Mouse (Mus musculus) heart, postnatal 4 days (tissue): ENCODE measurements at regions not wholly inside any gene's neighbourhood (a gene's known extent, or its start where the extent isn't known, plus 50 kb on each side); places are given as distances from the start of the nearest gene placed in this dataset.

Experiments
- DNase-seq: peaks from one replicate; pipeline ENCODE4 v3.0.0; 2021

DNA sequence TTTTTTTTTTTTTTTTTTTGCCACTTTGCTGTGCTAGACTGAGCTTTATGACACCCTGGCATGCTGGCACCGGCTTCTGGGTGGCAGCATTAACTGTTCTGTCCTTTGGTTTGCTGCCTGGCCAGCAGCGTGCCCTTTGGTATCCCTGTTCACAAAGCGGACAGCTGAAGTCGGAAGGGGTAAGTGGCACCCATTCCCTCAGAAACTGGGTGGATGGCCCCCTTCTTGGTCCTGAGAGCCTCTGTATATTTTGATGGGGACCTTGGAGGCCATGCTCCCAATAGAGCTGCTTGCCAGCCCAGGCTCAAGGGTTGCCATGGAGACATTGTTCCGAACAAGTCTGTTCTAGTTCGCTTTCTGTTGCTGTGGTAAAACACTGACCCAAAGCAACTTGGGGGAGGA, 143.9 kb upstream of the Tle3 start:
- DNase-seq = no peak

DNA sequence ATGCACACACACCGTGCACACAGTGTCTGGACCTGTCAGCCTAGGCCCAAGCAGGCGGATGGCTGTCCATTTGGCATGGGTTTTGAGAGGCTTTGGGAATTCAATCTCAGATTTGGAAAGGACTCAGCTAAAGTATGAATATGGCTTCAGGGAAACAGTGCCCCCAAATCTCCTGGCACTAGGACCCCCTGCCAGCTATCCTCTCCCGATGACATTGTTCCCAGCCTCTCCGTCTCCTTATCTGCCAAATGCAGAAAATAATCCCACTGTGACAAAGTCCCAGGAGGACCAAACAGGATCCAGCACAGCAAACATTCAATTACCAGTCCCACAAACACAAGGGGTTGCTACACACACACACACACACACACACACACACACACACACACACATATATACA, 141.9 kb upstream of the Tle3 start:
- no peak for DNase-seq

DNA sequence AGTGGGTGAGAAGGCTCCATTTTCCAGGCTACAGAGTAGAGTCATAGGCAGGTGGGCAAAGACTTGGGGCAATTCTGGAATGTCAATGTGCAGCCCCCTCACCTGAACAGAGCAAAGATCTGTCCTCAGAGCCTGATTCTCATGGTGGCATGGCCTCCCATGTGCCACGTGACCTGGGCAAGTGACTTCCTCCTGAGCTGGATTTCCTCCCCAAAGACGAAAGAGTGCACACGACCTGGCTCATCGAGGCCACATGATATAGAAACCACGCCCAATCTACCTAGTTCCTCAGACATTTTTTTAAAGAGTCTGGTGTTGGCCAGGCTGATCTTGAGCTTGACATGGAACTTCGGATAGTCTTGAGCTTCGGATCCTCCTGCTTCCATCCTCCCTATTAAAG, 139.5 kb upstream of the Tle3 start:
- no peak for DNase-seq

DNA sequence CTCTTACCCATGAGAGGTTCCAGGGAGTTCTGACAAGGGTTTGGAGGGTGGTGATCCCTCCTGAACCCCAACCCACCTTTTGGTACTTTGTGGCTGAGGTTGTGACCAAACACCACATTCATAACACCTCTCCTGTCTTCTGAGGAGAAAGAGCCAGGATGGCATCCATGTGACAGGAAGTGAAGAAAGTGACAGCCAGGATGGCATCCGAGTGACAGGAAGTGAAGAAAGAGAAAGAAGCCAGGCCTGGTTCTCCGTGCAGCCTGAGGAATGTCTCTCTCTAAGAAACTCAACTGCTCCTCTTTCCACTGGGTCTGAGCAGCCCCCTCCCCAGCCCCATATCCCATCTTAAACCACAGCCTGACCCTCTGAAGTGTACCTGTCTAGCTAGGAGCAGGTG, 138.9 kb upstream of the Tle3 start:
- DNase-seq = no peak

DNA sequence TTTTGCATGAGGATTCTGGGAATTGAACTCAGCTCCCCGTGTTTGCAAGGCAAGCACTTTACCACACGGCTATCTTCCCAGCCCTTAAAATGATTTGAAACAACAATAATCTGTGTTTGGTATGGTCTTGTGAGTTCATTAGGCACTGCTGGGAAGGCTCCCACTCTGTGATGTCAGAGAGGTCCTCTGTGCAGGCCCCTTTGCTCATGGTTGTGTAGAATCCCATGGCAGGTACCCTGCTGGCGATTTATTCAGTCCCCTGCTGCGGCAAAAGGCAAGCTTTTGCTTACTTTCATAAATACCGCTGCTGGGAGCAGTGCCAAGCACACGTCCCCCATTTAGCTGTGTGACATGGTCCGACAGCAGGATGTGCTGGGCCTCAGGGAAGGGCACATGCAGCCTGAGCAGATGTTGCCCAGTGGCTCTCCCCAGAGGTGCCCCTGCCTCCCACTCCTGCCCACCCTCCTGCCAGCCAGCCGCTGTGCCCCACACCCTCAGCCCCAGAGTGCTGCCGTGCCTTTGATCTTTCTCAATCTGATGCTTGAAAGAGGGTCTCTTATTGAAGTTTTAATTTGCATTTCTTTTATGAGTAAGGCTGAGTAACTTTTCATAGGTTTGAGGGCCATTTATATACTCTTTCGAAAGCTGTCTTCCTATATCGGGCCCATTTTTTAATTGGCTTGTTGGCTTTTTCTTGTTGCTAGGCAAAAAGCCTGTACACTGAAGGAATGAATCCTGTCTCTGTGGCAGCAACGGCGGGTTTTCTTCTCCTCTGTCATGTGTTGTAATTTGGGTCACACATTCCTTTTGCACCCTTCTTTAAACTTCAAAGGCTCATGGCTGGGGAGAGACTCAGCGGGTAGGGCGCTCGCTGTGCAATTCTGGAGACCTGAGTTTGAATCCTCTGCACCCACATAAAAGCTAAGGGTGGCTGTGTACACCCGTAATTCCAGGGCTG, 136.2 kb upstream of the Tle3 start:
- DNase-seq = no peak

DNA sequence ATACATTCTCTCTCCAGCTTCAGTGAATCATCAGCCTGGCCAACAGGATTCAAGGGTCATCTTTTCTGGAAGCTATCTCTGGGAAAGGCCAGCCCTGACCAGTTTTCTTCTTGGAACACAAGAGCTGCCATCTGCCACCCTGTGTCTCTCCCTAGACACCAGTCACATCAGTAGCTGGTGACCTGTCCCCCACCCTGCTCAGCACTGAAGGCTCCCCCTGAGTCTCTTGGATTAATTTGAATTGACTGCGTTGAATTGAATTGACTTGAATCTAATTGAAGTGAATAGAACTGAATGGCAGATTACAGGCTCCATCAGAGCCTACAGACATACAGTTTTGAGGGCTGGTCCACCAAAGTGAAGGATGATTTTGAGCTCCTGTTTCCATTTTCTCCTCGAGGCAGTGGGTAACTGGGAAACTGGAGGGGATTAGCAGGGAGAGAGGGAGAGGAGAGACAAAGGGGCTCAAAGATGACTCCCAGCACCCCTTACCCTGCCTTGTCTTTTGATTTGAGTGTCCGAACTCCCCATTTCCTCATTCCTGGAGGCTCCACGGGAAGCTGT, 133.4 kb upstream of the Tle3 start:
- no peak for DNase-seq

DNA sequence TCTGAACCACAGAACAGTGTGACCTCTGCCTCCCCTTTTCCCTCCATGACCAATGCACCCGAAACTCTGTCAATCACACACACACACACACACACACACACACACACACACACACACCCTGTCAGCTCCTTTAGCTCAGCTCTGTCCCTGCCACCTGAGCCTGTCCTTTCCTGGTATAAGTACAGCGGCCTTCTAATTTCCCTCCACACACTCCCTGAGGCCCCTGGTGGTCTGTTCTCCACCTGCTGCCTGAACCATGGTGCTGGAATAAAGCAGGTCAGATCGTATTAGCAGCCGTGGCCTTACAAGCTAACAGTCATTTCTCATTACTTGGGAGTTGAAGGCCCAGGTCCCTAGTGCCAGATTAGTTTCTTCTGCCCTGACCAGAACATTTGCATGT, 132.8 kb upstream of the Tle3 start:
- DNase-seq = no peak

DNA sequence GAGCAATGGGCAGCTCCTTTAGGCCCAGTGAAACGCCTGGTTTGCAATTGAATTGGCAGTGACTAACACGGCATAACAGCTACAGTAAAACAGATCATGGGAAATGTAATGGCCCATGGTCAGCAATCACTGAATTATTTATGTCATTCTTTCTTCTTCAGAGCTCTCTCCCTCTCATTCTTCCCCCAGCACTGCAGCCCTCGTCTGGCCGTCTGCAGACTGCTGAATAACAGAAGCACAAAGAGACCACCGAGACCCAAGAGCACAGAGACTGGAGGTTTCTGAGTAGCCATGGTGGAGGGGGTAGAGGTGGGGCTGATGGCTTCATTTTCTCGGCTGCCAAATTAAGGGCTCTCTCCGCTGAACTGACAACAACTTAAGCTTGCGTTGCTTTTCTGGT, 130.7 kb upstream of the Tle3 start:
- DNase-seq = no peak

DNA sequence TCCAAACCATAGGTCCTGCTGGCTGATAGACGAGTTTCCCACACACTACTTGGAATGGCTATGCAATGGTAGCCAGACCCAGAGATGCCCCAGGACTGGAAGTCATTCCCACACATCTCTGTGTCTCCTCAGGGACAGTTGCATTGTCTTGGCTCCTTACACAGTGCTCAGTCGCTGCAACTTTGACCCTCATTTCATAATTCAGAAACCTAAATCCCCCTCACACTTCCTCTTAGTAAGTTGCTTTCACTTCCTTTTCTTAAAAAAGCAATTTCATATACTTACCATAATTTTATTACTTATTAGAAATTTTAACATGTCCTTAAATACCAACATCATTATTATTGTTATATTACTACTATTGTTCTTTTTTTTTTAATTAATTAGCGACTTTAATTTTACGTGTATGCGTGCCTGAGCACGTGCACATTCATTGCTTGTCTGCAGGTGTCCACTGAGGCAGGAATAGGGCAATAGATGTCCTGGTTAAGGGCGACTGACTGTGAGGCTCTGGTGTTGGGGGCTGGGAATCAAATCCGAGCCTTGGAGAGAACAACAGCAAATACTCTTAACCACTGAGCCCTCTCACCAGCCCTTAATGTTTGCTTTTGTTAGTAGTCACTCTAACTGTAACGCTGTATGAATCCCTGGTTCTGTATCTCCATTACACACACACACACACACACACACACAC, 129.9 kb upstream of the Tle3 start:
- no peak for DNase-seq

DNA sequence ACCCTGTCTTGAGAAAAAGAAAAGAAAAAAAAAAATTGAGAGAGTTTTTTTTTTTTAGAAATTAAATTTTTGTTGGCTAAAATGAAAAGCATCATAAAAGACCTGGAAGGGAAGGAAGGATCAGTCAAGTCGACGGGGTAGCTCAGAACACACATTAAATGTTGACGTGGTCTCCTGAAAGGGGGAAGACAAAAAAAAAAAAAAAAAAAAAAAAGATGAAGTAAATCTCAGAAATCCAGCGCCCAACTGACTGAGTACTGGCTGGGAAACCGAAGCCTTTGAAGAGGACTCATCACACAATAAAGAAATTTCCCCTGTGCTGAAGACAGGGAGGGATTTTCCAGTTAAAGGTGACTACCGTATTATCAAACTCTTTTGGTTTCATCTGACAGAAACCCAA, 128.9 kb upstream of the Tle3 start:
- DNase-seq = no peak

DNA sequence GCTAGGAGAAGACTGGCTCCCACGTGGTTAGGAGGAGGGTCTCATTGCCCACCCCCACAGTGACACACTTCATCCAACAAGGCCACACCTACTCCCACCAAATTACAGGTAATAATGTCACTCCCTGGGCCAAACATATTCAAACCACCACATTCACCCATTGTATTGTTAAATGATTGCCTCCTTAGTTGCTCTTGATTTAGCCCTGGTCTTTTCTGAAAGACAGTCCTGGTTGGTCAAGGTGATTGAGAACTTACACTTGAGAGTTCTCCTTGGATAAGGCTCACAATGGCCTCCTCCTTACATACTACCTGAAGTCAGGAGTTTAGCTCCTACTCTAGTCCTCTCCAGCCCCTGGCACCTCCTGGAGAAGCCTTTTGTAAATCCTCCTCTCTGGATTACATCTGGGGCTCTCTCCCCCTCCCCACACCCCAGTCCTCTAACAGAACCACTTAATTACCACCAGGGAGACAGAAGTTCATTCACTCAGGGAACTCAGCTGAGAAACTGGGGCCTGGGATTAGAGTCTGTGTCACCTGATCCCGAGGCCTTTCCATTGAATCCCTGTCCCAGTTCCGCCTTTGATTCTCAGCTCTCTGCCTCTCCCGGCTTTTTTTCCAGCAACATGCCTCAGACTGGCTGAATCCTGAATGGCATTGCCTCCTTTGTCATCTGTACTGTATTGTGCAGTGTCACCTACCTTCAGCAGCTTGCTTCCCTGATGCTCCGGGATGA, 122.3 kb upstream of the Tle3 start:
- DNase-seq = no peak

DNA sequence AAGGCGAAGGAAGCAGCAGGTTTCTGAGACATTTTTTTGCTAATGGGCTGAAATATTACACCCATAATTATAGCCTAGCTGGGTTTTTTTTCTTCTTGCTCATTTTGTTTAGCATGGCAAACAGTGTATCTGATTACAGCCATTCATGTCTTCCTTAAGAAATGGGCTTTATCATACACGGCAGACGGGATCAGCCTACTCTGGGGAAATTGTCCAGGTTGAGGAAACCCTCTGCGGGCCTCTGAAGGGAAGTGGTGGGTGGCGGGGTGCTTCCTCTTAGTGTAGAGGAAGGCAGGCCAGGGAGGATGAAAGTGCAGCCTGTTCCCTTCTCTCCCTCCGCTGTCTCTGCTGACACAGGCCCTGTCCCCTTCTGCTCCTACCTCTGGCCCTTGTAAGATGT, 120.6 kb upstream of the Tle3 start:
- DNase-seq = peak; percentile 20

DNA sequence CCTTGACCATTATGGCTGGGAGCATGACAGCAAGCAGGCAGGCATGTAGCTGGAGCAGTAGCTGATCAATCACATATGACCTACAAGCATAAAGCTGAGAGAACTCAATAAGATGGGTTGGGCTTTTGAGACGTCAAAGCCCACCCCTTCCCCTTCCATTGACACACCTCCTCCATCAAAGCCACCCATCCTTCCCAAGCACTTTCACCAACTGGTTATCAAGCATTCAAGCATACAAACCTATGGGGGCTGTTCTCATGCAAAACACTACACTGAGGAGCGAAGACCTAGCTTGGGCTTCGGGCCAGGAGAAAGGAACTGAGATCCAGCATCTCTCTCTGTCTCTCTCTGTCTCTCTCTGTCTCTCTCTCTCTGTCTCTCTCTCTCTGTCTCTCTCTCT, 118.4 kb upstream of the Tle3 start:
- DNase-seq = no peak

DNA sequence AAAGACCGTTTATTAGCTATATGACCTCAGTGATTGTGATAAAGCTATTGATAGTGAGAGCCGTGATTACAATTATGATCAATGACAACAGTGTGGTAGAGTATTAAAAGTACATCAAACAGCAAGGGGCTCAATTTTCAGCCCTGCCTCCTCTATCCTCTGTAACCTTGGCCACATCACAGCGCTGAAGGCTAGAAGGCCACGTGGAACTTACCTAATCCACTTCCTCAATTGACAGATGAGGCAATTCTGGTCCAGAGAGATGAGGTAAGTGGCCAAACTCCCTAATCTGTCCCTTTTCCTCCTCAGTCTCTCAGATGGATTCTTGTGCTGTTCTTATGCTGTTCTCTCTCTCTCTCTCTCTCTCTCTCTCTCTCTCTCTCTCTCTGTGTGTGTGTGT, 114.7 kb upstream of the Tle3 start:
- DNase-seq = no peak

DNA sequence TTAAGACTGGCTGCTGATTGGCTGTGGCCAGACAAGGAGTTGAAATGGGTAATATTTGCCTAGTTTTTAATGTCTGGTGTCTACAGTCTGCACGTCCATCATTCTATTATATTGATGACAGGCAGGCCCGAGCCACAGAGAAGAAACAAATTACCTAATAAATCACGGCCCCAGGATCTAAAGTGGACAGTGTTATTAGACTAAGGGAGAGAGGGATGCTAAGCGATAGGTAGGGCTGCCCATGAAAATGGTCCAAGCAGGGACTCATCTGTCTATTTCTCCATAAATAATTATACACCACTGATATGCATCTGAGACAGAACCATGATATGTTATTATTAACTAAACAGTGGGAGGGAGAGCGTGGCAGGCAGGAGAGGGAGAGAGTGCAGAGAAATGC, 114.1 kb upstream of the Tle3 start:
- DNase-seq = no peak

DNA sequence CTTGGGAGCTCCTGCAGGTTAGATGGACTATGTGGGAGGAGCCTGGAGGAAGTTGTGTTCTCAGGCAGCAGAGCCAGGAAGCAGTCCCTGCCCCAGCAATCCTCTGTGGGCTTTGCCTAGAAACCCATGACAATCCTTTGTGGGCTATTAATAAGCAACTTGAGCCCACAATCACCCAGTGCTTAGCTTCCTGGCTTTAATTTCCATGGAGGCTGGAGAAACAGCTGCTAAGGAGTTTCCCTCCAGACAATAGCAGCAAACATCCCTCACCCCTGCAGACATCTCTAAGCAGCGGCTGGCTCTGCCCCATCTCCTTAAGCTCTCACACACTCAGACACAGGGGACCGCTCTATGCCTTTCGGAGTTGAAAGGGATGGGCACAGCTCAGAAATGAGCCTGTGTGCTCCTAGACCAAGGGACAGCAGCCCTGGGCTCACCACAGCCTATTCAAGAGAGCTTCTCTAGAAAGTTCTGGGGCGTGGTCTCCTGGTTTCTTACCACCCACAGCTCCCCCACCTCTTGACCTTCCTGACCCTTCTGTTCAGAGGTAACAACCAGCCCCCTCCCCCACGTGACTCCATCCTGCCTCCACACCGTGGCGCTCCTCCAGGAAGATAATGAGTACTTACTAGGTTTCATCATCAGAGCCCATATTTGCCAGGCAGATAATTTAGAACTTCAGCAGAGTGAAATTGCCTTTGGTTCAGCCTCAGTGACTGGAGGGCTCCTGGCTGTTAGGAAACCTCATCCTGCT, 112.6 kb upstream of the Tle3 start:
- DNase-seq = peak; percentile 48

DNA sequence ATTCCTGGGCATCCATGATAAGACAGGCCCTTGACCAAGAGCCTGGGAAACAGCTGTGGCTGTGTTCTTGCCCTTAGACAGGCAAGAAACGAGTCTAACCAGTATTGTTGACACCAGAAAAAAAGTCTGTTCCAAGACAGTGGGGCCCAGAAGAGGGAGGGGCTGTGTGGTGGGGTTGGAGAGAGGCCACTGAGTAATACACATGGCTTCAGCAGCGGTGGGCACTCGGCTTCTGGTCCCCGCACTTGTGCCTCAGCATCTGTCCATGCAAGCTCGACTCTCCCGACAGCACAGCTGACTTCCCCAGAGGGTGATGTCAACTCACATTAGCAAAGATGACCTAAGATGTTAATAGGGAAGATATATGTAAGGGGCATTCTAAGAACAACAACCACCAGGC, 110.9 kb upstream of the Tle3 start:
- no peak for DNase-seq

DNA sequence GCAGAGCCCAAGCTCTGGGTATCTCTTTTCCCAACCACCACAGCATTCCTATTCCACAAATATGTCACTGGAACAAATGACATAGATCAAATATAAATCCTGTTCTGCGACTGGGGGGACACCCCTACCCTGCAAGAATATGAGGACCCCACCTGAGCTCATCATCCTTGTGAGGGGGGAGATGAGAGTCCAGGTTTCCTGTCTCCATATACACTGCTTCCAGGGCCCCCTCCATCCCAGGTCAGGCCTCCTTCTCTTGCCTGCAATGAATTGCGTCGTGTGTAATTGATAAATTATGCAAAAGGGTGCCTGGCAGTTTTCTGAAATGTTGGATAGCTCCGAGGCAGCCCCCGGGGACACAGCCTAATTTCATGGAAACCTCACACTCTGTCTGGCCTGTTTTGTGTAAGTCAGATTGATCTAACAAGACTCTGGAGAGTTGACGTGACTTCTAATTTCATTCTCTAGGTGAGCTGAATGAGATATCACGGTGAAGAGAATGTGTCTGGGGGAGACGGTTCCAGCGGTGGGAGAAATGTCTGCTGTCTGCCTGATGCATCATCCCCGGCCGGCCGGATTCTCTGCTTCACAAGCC, 110.3 kb upstream of the Tle3 start:
- DNase-seq = no peak

DNA sequence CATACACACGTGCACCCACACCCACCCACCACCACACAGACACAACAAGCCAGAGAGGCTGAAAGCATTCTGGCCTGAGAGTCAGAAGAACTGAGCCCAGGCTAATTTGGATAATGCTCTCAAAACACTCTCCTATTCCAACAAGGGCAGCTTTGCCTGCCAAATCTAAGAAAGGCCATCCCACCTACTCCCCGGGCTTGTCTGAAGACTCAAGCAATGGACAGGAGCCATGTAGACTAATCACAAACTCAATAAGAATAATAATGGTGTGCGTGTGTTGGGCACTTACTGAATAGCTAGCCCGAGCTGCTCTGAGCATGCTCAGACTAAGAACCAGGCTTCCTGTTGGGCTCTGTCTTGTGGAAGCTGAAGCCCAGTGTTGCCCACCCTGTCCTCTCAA, 108.8 kb upstream of the Tle3 start:
- no peak for DNase-seq

DNA sequence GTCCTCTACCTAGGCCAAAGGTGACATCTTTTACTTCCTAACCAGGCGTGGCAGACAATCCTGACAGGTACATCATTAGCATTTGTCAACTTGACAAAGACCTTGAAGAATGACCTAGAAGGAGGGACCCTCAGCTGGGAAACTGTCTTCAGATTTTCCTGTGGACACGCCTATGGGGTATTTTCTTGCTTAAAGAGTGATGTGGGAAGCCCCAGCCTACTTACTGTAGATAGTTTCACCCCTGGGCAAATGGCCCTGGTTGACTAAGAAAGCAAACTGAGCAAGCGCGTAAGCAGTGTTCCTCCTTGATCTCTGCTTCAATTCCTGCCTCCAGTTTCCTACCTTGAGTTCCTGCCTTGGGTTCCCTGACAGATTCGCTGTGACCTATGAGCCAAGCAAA, 106.7 kb upstream of the Tle3 start:
- no peak for DNase-seq

DNA sequence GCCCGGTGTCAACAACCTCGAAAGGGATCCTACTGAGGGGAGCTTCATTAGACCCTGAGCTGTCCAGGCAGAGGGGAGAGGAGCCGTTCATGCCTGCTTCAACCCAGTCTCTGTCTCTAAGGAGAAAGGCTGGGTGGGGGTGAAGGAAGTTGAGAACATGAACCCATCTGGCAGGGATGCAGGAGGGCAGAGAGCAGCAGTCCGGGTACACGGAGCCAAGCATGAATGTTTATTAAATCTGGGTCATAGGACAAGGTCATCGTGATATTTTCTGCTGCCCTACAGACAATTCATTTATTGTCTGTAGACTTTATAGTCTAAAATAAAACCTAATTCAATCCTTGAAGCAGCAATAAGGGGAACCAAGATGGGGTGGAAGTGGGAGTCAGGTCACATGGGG, 105.2 kb upstream of the Tle3 start:
- DNase-seq = no peak

DNA sequence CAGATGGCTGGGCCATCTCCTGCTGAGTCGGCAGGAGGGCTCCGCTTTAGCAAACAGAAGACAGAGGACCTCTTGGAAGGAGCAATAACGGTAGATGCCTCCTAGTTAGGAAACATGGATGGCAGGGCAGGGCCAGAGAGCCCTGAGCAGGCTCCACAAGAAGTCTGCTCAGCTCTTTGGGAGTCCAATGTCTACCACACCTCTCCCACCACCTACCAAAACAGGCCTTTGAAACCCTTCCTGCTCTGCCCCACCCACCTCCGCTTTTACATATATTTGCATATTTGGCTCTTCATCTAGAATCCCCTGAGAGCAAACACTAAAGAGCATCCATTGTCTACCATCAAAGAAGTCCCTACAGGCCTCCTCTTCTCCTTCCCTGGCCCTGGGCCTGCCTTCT, 104.6 kb upstream of the Tle3 start:
- DNase-seq = no peak
